8 mouse cellular contexts compared by ENCODE assay signal in the genomic region with DNA sequence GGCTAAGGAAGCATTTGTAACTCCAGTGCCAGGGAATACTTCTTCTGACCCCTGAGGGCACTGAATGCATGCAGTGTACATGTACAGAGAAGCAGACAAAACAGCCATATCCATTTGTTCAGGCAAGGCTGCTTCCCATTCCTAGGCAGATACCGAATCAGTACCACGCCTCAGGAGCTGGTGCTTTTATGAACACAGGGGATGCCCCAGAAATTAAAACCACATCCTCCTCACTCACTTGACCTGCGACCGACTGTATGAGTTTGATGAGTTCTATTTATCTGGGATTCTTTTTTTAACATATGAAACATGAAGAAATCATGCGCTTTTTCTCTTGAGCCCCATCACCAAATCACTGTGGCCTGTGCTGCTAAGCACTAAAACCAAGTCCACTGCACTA. TPM values are rescaled to one million over a fixed set of nuclear protein-coding genes. Genes with fewer than 3 reads are reported as not detected.
DNase-seq lines count a peak whose midpoint lies in the region; ATAC-seq and TF ChIP-seq lines count a peak whose summit lies in the region.

No protein-coding gene starts in this region.

- no peak for TF ChIP-seq CTCF in layer of hippocampus, adult 2 months (conservative IDR thresholded peaks at IDR 0.05)
- TF ChIP-seq CTCF in embryonic fibroblast, embryonic 13.5 days (IDR thresholded peaks at IDR 0.05; ENCODE audit: borderline replicate concordance, insufficient read depth, low read length) = no peak

- H3K27me3 ChIP-seq in limb, embryonic 12.5 days = peaks cover 6% of the 10 kb centered on the region; the same call in 1 of the 2 replicates

- H3K27ac ChIP-seq in layer of hippocampus, adult 2 months = peak overlapping the region; percentile 48; the same call in 1 of the 2 replicates
- no peak overlapping the region for H3K27ac ChIP-seq in embryonic fibroblast, embryonic 13.5 days (ENCODE audit: insufficient read depth, low read length)
- H3K27ac ChIP-seq in limb, embryonic 12.5 days = no peak overlapping the region

- H3K9ac ChIP-seq in limb, embryonic 12.5 days (replicated peaks) = no peak overlapping the region

- H3K4me1 ChIP-seq in embryonic fibroblast, embryonic 13.5 days (ENCODE audit: control insufficient read depth, insufficient read depth, low read length) = peaks cover 4% of the 10 kb centered on the region; the same call in 1 of the 2 replicates
- H3K4me1 ChIP-seq in limb, embryonic 12.5 days (replicated peaks) = no peaks in the 10 kb centered on the region

- WGBS in limb, embryonic 12.5 days = 74% methylated on average over 5 of the region's 5 CpGs

- ATAC-seq in limb, embryonic 12.5 days (ENCODE audit: insufficient number of reproducible peaks, insufficient read depth, low FRiP score, low TSS enrichment, low read depth) = no peak
- ATAC-seq in neutrophil, adult 5-6 weeks (ENCODE audit: extremely low read depth, insufficient number of reproducible peaks, low FRiP score, poor library complexity, severe bottlenecking) = peak; percentile 44; the same call in 1 of the 2 replicates

- peak overlapping the region; percentile 68; the same call in 1 of the 2 replicates for H3K4me3 ChIP-seq in layer of hippocampus, adult 2 months
- peak overlapping the region; percentile 78 for H3K4me3 ChIP-seq in embryonic fibroblast, embryonic 13.5 days (ENCODE audit: insufficient read depth, low read length)
- peak overlapping the region; percentile 55 for H3K4me3 ChIP-seq in limb, embryonic 12.5 days (replicated peaks)

- no peak for DNase-seq in layer of hippocampus, adult 2 months (ENCODE audit: low spot score in 2 of 2)
- DNase-seq in layer of hippocampus, adult 18-20 months (ENCODE audit: low spot score in 2 of 2) = no peak
- no peak for DNase-seq in adrenal gland, postnatal 36 days
- no peak for DNase-seq in cerebellum, postnatal 25 days
- no peak for DNase-seq in spleen, adult 12 weeks (ENCODE audit: low spot score)

- H3K4me2 ChIP-seq in limb, embryonic 12.5 days = peak overlapping the region; percentile 53

- H3K36me3 ChIP-seq in limb, embryonic 12.5 days = no peaks in the 10 kb centered on the region

- H3K9me3 ChIP-seq in limb, embryonic 12.5 days = no peaks in the 10 kb centered on the region

- no peak for TF ChIP-seq POLR2A in embryonic fibroblast, embryonic 13.5 days (IDR thresholded peaks at IDR 0.05; ENCODE audit: low read depth, low read length)

RNA-seq across cellular contexts. Expression of gene Mbtps2, which starts 1.7 kb away (rescaled TPM):
- 10 to 100 TPM; 34.0 to 34.1 TPM for total RNA-seq in layer of hippocampus, adult 2 months (2021)
- 10 to 100 TPM; 29.7 to 32.7 TPM for total RNA-seq in layer of hippocampus, adult 18-20 months (2021)
- 38.9 and 41.3 TPM in 2 replicates for polyA plus RNA-seq in embryonic fibroblast, embryonic 13.5 days (2011; ENCODE audit: insufficient read length, low read depth, missing spikeins)
- 27.3 and 29.4 TPM in 2 replicates for polyA plus RNA-seq in limb, embryonic 12.5 days (2016; fragmentation: Nextera tagmentation; extraction: Ambion mirVana)
- 10.5 and 11.7 TPM in 2 replicates for total RNA-seq in neutrophil, adult 5-6 weeks (2017)
- 10 to 100 TPM; 22.7 to 26.8 TPM for total RNA-seq in adrenal gland, postnatal 36 days (2021)

RNA-seq across cellular contexts. Expression of gene Yy2, which starts 28.0 kb away (rescaled TPM):
- total RNA-seq in layer of hippocampus, adult 2 months (2021) = under 1 TPM in 1 of 2 experiments, not detected in 1; 0.93 TPM
- under 1 TPM in 1 of 2 experiments, not detected in 1; 0.35 TPM for total RNA-seq in layer of hippocampus, adult 18-20 months (2021)
- 0.47 and 2.2 TPM in 2 replicates for polyA plus RNA-seq in embryonic fibroblast, embryonic 13.5 days (2011; ENCODE audit: insufficient read length, low read depth, missing spikeins)
- 5.8 and 6.3 TPM in 2 replicates for polyA plus RNA-seq in limb, embryonic 12.5 days (2016; fragmentation: Nextera tagmentation; extraction: Ambion mirVana)
- 1.6 and 5.0 TPM in 2 replicates for total RNA-seq in neutrophil, adult 5-6 weeks (2017)
- 1 to 10 TPM; 1.2 to 1.5 TPM for total RNA-seq in adrenal gland, postnatal 36 days (2021)
